Mouse (Mus musculus) kidney, postnatal 10 days (tissue): ENCODE measurements around the gene Nfkbid.

ENCODE experiments used
- DNase-seq: peaks from one replicate; pipeline ENCODE4 v3.0.0; 2021; ENCODE audit warnings: mixed read lengths

Nfkbid gene

DNA sequence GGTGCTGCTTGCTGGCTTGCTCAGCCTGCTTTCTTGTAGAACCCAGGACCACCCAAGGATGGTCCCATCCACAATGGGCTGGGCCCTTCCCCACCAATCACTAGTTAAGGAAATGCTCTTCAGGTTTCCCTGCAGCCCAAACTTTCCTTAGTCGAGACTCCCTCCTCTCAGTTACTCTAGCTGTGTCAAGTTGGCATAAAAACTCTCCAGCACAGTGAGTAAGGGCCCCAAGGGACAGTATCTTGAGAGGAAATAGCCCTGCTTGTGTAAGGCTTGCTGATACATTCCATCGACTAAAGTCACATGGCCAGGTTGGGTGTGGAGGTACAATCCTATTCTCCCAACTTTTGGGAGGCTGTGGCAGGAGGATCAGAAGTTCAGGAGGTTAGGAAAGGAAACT is 8.7 kb downstream of the Nfkbid start:
- no peak for DNase-seq

GRCm38 (mm10) chr7:30431793-30432192 is 10.3 kb downstream of the Nfkbid start:
- DNase-seq: peak; percentile 81

DNA sequence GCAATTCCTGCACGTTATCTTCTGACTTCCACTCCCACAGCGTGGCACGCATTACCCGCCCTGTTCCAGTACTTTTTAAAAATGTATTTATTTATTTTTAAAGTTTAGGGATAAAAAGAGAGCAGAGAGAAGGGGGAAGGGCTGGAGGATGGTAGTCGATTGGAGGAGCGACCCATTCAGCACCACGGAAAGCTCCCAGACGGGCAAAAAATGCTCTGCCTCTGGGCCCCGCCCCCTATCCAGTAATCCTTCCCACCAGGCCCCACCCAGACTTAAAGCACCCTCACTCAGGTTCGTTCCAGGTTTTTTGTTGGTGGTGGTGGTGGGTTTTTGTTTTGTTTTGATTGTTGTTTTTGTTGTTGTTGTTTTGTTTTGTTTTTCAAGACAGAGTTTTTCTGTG is 12.7 kb downstream of the Nfkbid start:
- peak; percentile 86 for DNase-seq

GRCm38 (mm10) chr7:30434701-30435100 is 13.2 kb downstream of the Nfkbid start:
- DNase-seq: no peak

- DNase-seq: no peak
These were observed 13.6 kb downstream of the Nfkbid start for GRCm38 (mm10) chr7:30435156-30435555.

DNA sequence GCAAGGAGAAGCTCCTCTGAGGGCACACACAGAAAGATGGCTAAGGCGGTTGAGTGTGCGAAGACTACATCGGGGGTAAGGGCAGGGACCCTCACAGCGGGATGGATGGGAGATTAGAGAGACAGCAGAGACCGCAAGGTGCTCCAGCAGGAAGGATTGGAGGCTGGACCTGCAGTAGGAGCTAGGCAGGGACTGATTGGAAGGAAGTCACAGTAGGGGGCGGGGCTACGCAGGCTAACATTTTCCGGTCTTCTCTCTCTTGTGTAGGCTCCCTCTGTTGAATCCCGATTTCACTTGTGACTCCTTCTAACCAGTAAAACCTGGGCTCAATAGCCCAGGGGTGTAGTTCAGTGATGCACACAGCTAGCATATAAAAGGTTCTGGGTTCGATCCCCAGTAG is 15.3 kb downstream of the Nfkbid start:
- no peak for DNase-seq

DNA sequence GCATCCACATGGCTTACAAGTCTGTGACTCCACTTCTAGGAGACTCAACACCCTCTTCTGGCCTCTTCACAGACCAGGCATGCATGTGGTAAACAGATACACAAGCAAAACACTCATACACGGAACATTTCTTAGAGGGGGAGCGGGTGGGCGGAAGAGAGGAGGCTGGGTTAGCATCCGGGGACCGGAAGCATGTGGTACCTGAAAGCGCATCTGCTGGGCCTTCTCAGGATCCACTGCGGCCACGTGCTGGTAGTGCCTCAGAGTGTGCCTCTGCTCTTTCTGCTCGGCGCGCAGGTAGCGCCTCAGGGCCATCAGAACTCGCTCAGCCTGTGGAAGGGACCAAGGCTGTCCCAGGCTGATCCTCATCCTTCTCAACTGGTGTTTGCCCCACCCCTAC is 18.2 kb downstream of the Nfkbid start:
- no peak for DNase-seq

GRCm38 (mm10) chr7:30440697-30441096 is 19.2 kb downstream of the Nfkbid start:
- peak; percentile 75 for DNase-seq

DNA sequence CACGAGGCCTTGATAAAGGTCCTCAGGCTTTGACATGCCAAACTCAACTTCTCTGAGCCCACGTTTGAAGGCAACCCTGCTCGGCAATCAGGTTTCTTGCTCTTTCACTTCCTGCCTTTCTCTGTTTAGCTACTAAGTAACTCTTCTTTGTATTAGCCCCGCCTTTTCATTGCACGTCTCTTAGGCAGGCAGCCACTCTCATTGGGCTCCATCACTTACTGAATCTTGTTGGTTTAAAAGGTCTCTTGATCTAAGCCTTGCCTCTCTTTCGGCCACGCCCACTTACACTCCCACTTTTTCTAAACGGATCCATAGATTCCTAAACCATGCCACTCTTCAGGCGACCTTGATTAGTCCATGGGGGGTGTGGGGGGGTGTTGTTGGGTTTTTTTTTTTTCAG is 22.2 kb downstream of the Nfkbid start:
- DNase-seq: no peak

DNA sequence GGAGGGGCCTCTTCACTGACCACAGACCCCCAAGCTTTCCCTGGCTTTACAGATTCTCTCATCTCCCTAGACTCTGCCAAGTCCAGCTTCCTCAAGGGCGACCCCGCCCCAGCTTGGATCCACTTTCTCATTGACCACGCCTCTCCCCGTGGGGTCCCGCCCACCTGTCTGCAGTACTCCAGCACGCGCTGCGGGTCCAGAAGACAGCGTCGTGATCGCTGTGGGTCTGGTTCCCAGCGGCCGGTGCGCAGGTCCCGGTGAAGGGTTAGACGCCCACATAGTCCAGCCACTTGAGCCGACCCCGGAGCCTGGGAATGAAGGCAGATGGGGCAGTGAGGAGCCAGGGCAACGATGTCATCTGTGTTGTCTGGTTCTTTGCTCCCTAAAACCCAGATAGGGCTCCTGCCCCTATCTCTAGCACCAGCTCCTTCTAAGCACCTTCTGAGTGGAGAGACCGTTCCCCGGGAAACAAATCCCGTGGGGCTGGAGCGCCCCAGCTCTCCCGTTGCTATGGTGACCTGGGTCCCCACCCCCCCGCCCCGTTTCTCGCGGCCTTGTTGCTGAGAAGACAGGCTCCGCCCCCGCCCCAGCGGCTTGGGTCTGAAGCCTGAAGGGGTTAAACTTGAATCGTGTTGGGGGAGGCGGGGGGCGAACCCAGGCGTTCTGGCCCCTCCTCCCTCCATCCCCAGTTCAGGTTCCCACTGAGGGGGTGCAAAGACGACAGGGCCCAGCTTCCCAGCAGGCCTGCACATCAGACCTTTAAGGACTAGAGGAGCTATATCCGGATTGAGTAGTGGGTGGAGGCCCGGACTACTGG is 22.8 kb downstream of the Nfkbid start:
- DNase-seq: peak; percentile 68

- DNase-seq: peak; percentile 76
These were observed 23.6 kb downstream of the Nfkbid start, which contains the start of gene Aplp1 for GRCm38 (mm10) chr7:30444971-30445751. Gene Aplp1, minus strand, starts transcription at chr7:30445535.

GRCm38 (mm10) chr7:30450241-30450640 is 28.7 kb downstream of the Nfkbid start:
- no peak for DNase-seq

DNA sequence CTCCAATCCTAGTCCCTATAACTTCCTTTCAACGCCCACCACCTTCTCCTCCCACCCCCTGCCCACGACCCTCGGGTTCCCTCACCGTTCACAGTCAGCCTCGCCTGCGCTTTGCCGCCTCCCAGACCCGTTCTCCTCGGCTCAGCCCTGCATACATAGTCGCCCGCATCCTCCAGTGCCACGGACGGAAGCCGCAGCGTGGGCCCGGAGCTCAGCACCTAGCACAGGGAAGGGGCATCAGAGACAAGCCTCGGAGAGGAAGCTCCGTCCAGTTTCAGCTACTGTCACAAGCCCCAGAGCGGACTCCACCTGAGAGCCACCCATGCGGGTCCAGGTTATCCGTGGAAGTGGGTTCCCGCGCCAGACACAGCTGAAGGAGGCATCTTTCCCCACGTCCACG is 31.8 kb downstream of the Nfkbid start:
- no peak for DNase-seq

GRCm38 (mm10) chr7:30453766-30454165 is 32.2 kb downstream of the Nfkbid start:
- DNase-seq: peak; percentile 74

DNA sequence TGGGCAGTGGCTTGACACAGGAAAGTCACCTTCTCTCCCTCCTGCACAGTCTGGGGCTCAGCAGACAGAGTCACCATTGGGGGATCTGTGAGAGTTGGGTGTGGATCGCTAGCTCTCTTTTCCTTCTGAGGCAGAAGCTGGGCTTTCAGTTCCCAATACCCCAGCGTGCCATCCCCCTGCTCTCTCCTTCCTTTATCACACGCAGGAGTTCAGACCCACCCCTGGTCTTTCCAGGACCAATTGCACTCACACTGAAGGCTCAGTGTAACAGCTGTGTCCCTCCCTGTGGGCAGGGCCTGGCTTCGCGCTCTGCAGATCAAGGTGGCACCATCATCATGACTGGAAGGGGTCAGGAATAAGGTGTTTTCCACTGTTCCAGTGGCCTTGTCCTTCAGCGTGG is 32.7 kb downstream of the Nfkbid start:
- no peak for DNase-seq

DNA sequence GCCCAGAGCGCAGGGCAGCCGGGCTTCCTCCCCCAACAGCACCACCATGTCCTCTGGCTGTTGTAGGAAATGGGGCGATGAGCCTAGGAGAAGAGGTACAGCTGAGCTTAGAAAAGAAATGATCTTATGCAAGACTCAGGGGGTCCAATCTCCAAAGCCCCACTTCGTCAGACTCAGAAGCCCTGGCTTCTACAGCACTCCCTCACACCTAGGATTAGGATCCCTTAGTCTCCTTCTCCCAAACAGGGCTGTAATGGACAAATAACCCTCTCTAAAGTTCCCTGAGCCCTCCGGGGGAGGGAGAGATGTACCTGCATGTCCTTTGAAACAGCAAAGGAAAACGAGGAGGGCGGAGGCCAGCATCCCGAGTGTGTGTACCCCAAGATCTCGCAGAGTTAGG is 35.0 kb downstream of the Nfkbid start:
- no peak for DNase-seq

DNA sequence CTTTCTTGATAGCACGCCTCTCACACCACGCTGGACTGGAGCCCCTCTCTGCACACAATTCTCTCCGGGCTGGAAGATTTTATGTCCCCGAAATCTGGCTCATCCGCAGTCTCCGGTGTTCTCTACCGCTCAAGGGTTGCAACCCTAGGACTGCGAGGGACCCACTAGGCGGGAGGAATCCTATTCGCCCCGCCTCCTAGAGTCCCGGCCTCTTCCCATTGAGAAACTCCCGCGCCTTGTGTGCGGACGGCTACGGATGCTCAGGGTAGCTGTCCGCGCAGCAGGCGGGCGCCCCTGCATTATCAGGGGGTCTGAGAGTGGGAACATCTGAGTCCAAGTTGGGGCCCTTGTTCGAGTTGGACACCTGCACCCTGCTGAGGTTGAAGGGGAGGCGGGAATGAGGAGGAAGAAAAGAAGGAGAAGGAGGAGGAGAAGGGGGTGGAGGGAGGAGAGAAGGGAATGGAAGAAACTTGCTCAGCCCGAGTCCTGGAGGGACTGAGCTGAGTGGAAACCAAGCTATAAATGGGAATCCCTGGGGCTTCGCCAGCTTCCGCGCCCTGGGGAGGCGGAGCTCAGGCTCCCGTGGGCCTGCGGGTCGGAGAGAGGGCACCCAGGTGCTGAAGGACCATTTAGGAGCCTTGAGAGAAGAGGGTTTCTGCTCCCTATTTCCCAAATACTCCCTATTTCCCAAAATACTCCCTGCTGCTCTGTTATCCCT is 35.5 kb downstream of the Nfkbid start:
- DNase-seq: no peak

GRCm38 (mm10) chr7:30457629-30458330 is 36.2 kb downstream of the Nfkbid start, which contains the start of the genes Kirrel2 and Nphs1:
Gene Kirrel2, minus strand, starts transcription at chr7:30457690.
Gene Nphs1, plus strand, starts transcription at chr7:30458315.
- peak; percentile 35 for DNase-seq

DNA sequence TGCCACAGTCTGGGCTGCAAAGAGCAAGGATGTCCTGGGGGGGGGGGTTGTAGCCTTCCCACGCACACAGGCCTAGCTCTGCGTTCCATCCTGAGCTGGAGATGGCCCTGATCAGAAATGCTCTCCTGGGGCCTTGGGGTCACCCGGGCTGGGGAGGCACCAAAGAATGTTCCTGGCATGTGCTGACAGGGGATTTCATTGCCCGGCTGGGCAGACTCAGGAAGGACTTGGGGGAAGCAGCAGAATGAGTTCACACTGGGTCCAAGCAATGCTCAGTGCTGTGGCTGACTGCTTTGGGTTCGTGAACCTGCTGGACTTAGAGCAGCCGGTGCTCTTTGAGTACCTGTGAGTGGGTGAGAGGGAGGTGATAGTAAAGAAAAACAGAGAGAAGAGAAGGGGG is 38.0 kb downstream of the Nfkbid start:
- DNase-seq: peak; percentile 42

GRCm38 (mm10) chr7:30463568-30463967 is 42.0 kb downstream of the Nfkbid start:
- no peak for DNase-seq

- no peak for DNase-seq
These were observed 42.5 kb downstream of the Nfkbid start for GRCm38 (mm10) chr7:30463996-30464395.

- DNase-seq: no peak
These were observed 43.3 kb downstream of the Nfkbid start for GRCm38 (mm10) chr7:30464816-30465300.
